Mouse (Mus musculus): ENCODE data around the gene Tdgf1. TPM values are rescaled to one million over a fixed set of nuclear protein-coding genes. Genes with fewer than 3 reads are reported as not detected.

Tdgf1 gene
- polyA plus RNA-seq, 1 experiment from 2014 or later = not detected

GRCm38 (mm10) chr9:110937506-110938490, 8.2 kb downstream of the Tdgf1 start:
- Histone ChIP-seq H3K36me3 (ENCODE audit: control insufficient read depth, insufficient read depth, low read length) (no peaks in the 10 kb centered on the region), H3K4me3 (ENCODE audit: low read depth, low read length) (no peak overlapping the region), H3K4me2 (no peak overlapping the region), H3K27me3 (ENCODE audit: control insufficient read depth, insufficient read depth, low read length) (no peaks in the 10 kb centered on the region), H3K9me3 (replicated peaks; ENCODE audit: control insufficient read depth, low read length) (no peaks in the 10 kb centered on the region), H3K9ac (ENCODE audit: low read depth, low read length) (no peak overlapping the region), H3K27ac (ENCODE audit: low read depth, low read length) (no peak overlapping the region), H3K4me1 (ENCODE audit: control insufficient read depth, insufficient read depth, low read length) (no peaks in the 10 kb centered on the region)
- ATAC-seq (replicated peaks; ENCODE audit: insufficient number of reproducible peaks, low FRiP score, low TSS enrichment) = no peak
- WGBS (ENCODE audit: insufficient replicate concordance) = 63% methylated on average over 12 of the region's 12 CpGs

DNA sequence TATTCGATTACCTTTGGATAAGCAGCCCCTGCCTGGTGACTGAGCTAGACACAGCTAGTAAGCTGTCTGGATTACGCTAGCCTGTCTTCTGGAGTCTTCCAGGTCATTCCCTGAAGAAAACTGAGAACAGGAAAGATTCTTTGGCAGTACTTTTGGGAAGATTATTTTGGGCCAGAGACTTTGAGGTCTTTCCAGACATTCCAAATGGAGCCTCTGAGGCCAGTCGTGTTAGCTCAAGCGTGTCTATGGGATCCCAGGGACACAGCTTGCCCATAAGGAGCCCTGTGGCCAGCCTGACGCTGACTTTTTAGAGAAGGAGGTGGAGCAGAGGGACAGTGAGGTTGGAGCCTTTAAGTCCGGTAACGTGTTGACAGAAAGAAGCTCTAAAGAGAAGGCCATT, 10.0 kb downstream of the Tdgf1 start:
- no peaks in the 10 kb centered on the region for H3K9me3 ChIP-seq (replicated peaks; ENCODE audit: control insufficient read depth, low read length)
- 82% methylated on average over 7 of the region's 7 CpGs for WGBS (ENCODE audit: insufficient replicate concordance)
- no peak overlapping the region for H3K4me2 ChIP-seq
- H3K4me3 ChIP-seq (ENCODE audit: low read depth, low read length) = no peak overlapping the region
- H3K27me3 ChIP-seq (ENCODE audit: control insufficient read depth, insufficient read depth, low read length) = no peaks in the 10 kb centered on the region
- no peak for ATAC-seq (replicated peaks; ENCODE audit: insufficient number of reproducible peaks, low FRiP score, low TSS enrichment)
- no peak overlapping the region for H3K27ac ChIP-seq (ENCODE audit: low read depth, low read length)
- no peaks in the 10 kb centered on the region for H3K4me1 ChIP-seq (ENCODE audit: control insufficient read depth, insufficient read depth, low read length)
- no peak overlapping the region for H3K9ac ChIP-seq (ENCODE audit: low read depth, low read length)
- H3K36me3 ChIP-seq (ENCODE audit: control insufficient read depth, insufficient read depth, low read length) = no peaks in the 10 kb centered on the region

- Histone ChIP-seq H3K27ac (ENCODE audit: low read depth, low read length) (no peak overlapping the region), H3K4me2 (no peak overlapping the region), H3K4me1 (ENCODE audit: control insufficient read depth, insufficient read depth, low read length) (no peaks in the 10 kb centered on the region), H3K9me3 (replicated peaks; ENCODE audit: control insufficient read depth, low read length) (no peaks in the 10 kb centered on the region), H3K36me3 (ENCODE audit: control insufficient read depth, insufficient read depth, low read length) (no peaks in the 10 kb centered on the region), H3K27me3 (ENCODE audit: control insufficient read depth, insufficient read depth, low read length) (no peaks in the 10 kb centered on the region), H3K9ac (ENCODE audit: low read depth, low read length) (no peak overlapping the region), H3K4me3 (ENCODE audit: low read depth, low read length) (no peak overlapping the region)
- ATAC-seq (replicated peaks; ENCODE audit: insufficient number of reproducible peaks, low FRiP score, low TSS enrichment) = no peak
- 68% methylated on average over 12 of the region's 12 CpGs for WGBS (ENCODE audit: insufficient replicate concordance)
Measured at GRCm38 (mm10) chr9:110933850-110934437, 12.0 kb downstream of the Tdgf1 start.

DNA sequence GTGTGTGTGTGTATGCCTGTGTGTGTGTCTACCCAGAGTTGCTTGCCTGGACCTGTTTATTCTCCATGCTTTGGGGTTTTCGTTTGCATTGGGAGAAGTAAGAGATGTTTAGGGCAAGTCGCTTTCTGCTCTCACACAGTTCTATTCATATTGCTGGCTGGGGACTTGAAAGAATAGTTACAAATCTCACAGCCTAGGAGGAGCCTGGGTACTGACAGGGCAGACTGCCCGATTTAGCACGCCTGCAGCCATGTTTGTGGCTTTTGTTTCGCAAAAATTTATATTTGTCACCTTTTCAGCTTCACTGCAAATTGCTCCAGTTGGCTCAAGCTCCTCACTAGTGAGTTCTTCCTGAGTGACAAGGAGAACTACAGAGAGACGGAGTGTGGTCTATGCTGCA, 14.4 kb downstream of the Tdgf1 start:
- no peak overlapping the region for H3K4me2 ChIP-seq
- H3K4me3 ChIP-seq (ENCODE audit: low read depth, low read length) = no peak overlapping the region
- H3K27me3 ChIP-seq (ENCODE audit: control insufficient read depth, insufficient read depth, low read length) = no peaks in the 10 kb centered on the region
- no peaks in the 10 kb centered on the region for H3K9me3 ChIP-seq (replicated peaks; ENCODE audit: control insufficient read depth, low read length)
- 70% methylated on average over 6 of the region's 6 CpGs for WGBS (ENCODE audit: insufficient replicate concordance)
- H3K4me1 ChIP-seq (ENCODE audit: control insufficient read depth, insufficient read depth, low read length) = no peaks in the 10 kb centered on the region
- ATAC-seq (replicated peaks; ENCODE audit: insufficient number of reproducible peaks, low FRiP score, low TSS enrichment) = no peak
- H3K36me3 ChIP-seq (ENCODE audit: control insufficient read depth, insufficient read depth, low read length) = no peaks in the 10 kb centered on the region
- H3K27ac ChIP-seq (ENCODE audit: low read depth, low read length) = no peak overlapping the region
- H3K9ac ChIP-seq (ENCODE audit: low read depth, low read length) = no peak overlapping the region

DNA sequence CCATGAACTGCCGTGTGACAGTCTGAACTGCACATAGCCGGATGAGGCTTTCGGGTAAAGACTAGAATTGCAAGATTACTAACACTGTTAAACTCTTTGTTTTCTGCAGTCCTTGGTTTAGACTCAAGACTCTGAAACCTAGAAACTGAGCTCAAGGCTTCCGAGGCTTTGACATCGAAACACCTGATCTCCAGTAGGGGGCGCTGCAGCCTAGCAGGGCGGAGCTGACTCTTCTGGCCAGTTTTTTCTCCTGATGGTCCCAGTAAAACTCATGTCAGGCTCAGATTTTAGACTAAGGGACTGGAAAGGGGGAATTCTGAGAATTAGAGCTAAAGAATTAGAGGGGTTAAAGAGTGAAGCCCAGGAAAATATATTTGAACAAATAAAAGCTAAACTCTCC, 23.2 kb downstream of the Tdgf1 start:
- Histone ChIP-seq H3K4me3 (ENCODE audit: low read depth, low read length) (no peak overlapping the region), H3K9me3 (replicated peaks; ENCODE audit: control insufficient read depth, low read length) (no peaks in the 10 kb centered on the region), H3K36me3 (ENCODE audit: control insufficient read depth, insufficient read depth, low read length) (no peaks in the 10 kb centered on the region), H3K9ac (ENCODE audit: low read depth, low read length) (no peak overlapping the region), H3K4me2 (no peak overlapping the region; the same call in 1 of the 2 replicates), H3K27ac (ENCODE audit: low read depth, low read length) (no peak overlapping the region), H3K4me1 (ENCODE audit: control insufficient read depth, insufficient read depth, low read length) (no peaks in the 10 kb centered on the region), H3K27me3 (ENCODE audit: control insufficient read depth, insufficient read depth, low read length) (0 out of 2 replicates have a peak, but pooled peaks cover under 1% of the 10 kb centered on the region)
- ATAC-seq (replicated peaks; ENCODE audit: insufficient number of reproducible peaks, low FRiP score, low TSS enrichment) = no peak
- 10% methylated on average over 7 of the region's 7 CpGs for whole genome bisulfite sequencing (ENCODE audit: insufficient replicate concordance)

DNA sequence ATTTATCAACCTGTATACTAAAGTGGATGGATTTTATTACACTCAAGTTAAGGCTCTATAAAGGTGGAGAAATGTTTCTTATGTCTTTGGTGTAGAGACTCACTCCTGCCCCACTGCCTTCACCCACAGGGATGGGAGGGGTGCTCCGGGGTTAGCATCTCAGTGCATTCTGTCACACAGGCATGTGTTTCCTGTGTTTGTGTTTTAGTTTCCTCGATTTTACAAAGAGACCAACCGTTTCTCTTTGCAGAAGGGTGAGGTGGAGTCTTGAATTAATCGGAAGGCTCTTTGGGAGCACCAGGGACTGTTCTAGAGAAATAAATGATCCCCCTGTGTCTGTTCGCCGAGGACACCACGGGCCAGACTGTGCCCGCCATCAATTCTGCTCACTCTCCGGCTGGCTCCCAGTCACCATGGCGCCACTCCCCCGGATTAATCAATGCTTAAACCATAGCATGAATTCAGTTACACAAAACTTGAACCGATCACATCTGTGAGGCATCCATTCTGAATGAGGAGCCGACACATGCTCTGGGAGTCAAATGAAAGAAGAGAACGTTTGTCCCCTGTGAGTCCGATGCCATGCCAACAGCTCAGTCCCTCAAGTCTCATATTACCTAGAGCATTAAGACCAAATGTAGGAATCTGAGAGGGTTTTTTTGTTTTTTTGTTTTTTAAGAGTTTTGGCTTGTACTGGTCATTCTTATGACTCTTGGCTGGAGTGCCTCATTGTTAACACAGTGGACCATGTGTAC, 25.1 kb downstream of the Tdgf1 start:
- 73% methylated on average over 15 of the region's 15 CpGs for WGBS (ENCODE audit: insufficient replicate concordance)
- ATAC-seq (replicated peaks; ENCODE audit: insufficient number of reproducible peaks, low FRiP score, low TSS enrichment) = no peak
- no peak overlapping the region for H3K27ac ChIP-seq (ENCODE audit: low read depth, low read length)
- no peak overlapping the region for H3K4me3 ChIP-seq (ENCODE audit: low read depth, low read length)
- H3K27me3 ChIP-seq (ENCODE audit: control insufficient read depth, insufficient read depth, low read length) = 0 out of 2 replicates have a peak, but pooled peaks cover 3% of the 10 kb centered on the region
- H3K9ac ChIP-seq (ENCODE audit: low read depth, low read length) = no peak overlapping the region
- H3K4me1 ChIP-seq (ENCODE audit: control insufficient read depth, insufficient read depth, low read length) = no peaks in the 10 kb centered on the region
- no peaks in the 10 kb centered on the region for H3K9me3 ChIP-seq (replicated peaks; ENCODE audit: control insufficient read depth, low read length)
- H3K4me2 ChIP-seq = no peak overlapping the region
- no peaks in the 10 kb centered on the region for H3K36me3 ChIP-seq (ENCODE audit: control insufficient read depth, insufficient read depth, low read length)

DNA sequence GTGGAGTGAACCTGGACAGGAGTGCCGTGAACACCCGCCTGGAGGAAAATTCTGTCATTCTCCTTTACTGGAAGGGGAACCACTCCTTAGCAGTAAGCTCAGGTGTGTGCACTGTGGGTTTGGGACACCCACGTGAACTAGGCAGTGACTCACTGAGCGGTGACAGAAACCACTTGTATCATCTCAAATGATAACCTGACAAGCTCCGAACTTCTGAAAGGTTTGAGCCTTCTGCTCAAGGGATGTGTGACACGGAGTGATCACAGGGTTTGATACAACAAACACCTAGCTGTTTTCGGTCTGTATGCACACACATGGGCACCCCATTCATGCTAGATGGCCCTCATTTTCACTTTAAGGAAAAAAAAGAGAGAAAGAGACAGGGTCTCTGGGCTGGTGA, 29.2 kb downstream of the Tdgf1 start, which contains the start of gene Fam240a:
TSS of gene Fam240a (minus strand) at position 76 of the 400 bp plus-strand sequence.
- no peak for ATAC-seq (replicated peaks; ENCODE audit: insufficient number of reproducible peaks, low FRiP score, low TSS enrichment)
- Histone ChIP-seq H3K4me2 (no peak within 1 kb of the TSS), H3K9ac (ENCODE audit: low read depth, low read length) (no peak within 1 kb of the TSS), H3K9me3 (replicated peaks; ENCODE audit: control insufficient read depth, low read length) (no peaks in the 10 kb centered on the region), H3K4me3 (ENCODE audit: low read depth, low read length) (no peak within 1 kb of the TSS), H3K36me3 (ENCODE audit: control insufficient read depth, insufficient read depth, low read length) (no peaks in the 10 kb centered on the region), H3K4me1 (ENCODE audit: control insufficient read depth, insufficient read depth, low read length) (no peaks in the 10 kb centered on the region), H3K27me3 (ENCODE audit: control insufficient read depth, insufficient read depth, low read length) (0 out of 2 replicates have a peak, but pooled peaks cover 3% of the 10 kb centered on the region), H3K27ac (ENCODE audit: low read depth, low read length) (no peak within 1 kb of the TSS)
- 76% methylated on average over 7 of the region's 7 CpGs for WGBS (ENCODE audit: insufficient replicate concordance)

- WGBS (ENCODE audit: insufficient replicate concordance) = 55% methylated on average over 8 of the region's 8 CpGs
- ATAC-seq (replicated peaks; ENCODE audit: insufficient number of reproducible peaks, low FRiP score, low TSS enrichment) = no peak
Measured at GRCm38 (mm10) chr9:110915466-110915865, 30.5 kb downstream of the Tdgf1 start.

More at GRCm38 (mm10) chr9:110915466-110915865, 30.5 kb downstream of the Tdgf1 start:
- Histone ChIP-seq H3K9me3 (replicated peaks; ENCODE audit: control insufficient read depth, low read length) (no peaks in the 10 kb centered on the region), H3K27ac (ENCODE audit: low read depth, low read length) (no peak overlapping the region), H3K4me3 (ENCODE audit: low read depth, low read length) (no peak overlapping the region), H3K4me1 (ENCODE audit: control insufficient read depth, insufficient read depth, low read length) (no peaks in the 10 kb centered on the region), H3K4me2 (no peak overlapping the region), H3K36me3 (ENCODE audit: control insufficient read depth, insufficient read depth, low read length) (no peaks in the 10 kb centered on the region), H3K27me3 (ENCODE audit: control insufficient read depth, insufficient read depth, low read length) (0 out of 2 replicates have a peak, but pooled peaks cover 3% of the 10 kb centered on the region), H3K9ac (ENCODE audit: low read depth, low read length) (no peak overlapping the region)

All from heart, embryonic 11.5 days (tissue).